Mouse (Mus musculus) R1 (cell line): Measurements from ENCODE around the gene Unc13c.

Source experiments
- DNase-seq: peaks from one replicate; pipeline ENCODE4 v3.0.0-alpha.2; 2018; ENCODE audit warnings: low read depth, low spot score

Unc13c gene

DNA sequence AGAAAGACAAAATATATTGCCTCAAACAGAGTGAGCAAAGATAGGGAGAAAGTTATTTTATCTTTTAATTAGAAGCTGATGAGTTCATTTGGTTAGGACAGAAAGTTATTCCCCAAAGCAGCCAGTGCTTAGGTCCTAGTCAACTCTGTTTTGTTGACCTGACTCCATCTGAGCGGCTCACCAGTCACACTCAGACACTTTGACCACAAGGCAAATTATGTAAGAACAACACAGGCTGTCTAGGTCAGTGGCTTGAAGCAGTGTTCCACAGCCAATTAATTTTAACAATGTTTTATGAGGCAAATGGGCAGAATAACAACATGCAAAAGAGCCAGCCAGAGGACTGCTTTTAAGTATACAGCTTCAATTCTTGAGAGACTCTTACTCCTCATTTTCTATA lies 343.6 kb downstream of the Unc13c start:
- no peak for DNase-seq

DNA sequence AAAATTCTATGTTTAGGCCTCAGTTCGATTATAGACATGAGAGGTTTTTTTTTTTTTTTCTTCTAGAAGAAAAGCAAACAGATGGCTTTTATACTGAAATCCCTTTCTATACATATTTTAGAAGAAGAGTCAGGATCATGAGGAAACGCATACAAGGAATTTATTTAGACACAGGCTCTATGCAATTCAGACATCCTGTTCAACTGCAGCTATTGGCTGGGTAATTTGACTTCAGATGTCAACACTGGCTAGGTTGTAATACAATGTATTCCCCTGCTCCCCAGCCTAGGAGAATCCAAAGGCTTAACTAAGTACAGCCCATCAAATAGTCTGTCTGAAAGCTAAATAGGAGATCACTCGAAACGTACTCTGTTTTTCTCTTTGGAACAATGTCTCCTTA lies 355.9 kb downstream of the Unc13c start:
- no peak for DNase-seq

DNA sequence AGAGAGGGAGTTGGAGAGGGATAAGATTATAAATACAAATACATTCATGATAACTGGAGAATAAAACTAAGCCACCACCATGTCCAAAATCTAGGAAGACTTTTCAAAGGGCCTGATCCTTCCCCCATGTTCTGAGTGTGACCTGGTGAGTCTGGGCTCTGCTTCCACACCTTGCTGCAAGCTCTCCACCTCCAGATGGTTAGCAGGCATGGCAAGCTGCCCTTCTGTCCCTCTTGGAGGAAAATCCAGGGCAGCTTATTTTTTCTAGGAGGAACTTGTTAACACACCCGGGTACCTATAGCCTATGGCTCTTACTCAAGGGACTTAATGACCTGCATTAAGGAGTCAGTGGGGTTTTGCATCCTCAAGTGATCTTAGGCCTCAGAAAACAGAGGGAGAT lies 364.8 kb downstream of the Unc13c start:
- DNase-seq: no peak

DNA sequence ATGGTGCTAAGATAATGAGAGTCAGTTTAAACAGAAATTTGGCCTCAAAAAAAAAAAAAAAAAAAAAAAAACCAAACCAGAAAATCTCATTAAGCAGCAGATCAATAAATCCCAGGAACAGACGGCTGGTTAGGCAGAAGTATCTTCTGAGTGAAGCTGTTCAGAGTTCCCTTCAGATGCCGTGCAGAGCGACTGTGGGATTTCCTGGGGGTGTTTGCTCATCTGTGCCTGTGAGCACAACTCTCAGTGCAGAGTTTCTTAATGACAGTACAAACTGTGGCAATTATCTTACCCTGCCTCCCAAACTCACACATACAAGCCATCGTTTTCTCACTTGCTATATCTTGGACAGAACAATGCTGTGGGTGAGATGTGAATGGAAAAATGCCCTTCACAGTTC lies 403.2 kb downstream of the Unc13c start:
- no peak for DNase-seq

DNA sequence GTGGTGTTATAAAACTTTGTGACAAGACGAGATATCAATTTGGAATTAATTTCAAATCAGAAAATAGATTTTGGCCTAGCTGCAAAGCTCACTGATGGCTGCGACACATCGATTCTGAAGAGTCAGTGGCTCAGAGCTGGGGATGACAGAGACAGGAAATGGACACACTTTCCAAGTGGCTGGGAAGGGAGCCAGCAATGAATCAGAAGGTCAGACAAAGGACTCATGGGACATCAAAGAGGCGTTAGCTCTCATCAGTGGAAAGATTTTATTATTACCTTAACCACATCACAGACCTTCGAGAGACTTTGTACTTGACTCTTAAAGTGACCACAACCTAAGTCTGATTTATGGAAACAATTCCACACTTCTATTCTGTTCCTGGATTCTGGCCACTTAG lies 408.7 kb downstream of the Unc13c start:
- DNase-seq: no peak

DNA sequence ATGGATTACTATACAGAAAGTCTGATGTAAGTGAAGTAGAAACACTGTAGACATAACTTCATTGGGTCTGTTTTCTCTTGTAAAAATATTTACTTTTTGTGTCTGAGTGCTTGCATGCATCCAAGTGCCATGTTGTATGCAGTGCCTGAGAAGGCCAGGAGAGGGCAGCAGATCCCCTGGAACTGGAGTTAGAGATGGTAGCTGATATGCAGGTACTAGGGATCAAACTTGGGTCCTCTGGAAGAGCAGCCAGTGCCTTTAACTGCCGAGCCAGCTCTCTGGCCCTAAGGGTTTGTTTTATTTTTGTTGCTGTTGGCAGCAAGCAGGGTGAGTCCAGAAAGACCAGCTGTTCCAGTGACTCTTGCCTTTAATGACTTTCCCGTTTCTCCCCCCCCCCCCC lies 411.0 kb downstream of the Unc13c start:
- DNase-seq: peak; percentile 82

DNA sequence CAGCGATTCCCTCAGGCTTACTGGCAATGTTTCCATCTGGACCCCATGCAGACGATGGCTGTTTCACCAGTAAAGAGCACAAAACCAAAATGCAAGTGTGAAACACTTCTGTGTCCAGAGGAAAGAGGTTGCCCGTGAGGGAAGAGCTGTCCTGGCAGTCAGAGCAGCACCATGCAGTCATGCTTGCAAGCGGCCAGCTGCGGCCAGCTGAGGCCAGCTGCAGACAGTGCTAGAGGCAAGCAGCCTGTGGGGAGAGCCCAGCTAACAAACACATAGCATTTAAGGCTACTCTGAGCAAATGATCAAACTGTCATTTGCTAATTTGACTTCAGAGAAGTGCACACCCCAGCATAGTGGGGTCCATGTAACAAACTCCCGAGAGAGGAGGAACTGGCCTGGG lies 413.4 kb downstream of the Unc13c start:
- no peak for DNase-seq

DNA sequence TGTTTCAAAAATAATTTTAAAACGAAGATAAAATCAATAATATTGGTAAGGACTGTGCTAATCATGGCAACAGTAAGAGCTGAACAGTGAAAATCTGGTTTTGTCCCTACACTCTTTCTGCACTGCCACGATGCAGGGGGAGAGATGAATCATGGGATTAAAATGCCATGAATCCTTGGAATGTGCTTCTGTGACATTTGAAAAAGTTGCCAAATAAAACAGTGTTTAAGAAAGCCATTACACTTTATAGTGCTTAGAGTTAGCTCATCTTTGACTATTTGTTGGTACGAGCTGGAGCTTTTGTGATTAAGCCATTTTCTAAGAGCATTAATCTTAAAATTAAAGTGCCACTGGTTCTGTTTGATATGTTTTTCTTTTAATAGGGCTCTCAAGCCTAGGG lies 496.2 kb downstream of the Unc13c start:
- no peak for DNase-seq

DNA sequence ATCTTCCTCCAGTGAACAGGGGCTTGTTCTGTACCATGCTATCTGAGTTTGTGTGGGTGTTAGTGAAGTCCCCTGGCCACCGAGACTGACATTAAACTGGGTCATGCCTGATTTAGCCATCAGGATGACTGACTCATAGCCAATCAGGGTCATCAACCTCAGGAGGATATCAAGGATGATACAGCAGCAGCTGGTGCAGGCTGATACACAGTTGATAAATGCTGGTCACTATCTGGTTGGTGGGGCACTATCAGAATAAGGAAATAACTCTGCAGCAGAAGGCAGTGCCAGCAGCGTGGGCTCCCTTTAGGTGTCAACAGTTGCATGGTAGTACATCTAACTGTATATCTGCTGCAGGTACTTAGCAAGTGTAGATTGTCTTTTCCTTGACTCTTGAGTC lies 506.7 kb downstream of the Unc13c start:
- no peak for DNase-seq

DNA sequence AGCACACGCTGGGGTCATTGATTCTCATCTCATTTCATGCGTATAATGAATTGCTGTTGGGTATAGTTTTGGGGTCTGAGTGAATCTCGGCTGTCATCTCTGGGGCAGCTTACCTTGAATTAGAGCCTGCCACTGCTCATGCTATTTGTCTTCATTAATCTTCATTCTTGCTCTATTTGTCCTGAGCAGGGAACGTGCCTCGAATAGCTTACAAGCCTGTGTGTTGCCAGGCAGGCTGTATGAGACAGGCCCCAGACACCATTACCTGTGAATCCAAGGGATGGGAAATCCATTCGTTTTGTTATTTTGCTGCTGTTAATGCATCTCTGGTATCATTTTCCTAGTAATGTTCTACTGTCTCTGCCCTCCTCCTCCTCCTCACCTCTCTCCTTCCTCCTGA lies 518.8 kb downstream of the Unc13c start:
- no peak for DNase-seq

DNA sequence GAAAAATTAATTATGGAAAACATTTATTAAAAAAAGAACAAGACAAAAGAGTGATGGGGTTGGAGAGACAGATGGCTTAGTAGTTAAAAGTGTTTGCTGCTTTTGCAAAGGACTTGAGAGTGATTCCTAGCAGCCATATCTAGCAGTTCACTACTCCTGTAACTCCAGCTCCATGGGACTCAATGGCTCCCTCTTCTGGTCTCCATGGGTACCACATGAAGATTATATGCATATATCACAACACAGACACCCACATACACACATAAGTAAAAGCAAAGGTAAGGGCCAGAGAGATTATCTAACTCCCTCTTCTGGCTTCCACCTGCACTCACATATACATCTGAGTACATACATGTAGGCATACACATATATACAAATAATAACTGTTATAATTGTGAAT lies 519.5 kb downstream of the Unc13c start:
- peak; percentile 56 for DNase-seq

DNA sequence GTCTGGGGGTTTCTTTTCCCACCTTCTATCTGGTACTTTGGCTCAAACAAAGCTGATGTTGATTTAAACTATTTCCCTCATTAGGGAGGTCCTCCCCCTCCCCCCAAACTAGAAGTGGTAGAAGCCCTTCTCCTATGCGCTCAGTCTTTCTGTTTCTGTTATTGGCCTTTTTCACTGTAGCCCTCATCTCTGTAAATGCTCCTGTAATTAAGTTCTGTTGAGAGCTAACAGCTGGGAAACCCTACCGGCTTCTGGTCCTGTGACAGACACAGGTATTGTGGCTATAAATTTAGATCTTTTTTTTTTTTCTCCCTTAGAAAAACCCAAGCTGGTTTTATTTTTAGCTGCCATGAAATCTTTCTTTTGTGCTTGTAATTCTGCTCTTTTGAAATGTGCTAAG lies 536.8 kb downstream of the Unc13c start:
- DNase-seq: no peak
